Mouse (Mus musculus): ENCODE measurements at regions not wholly inside any gene's neighbourhood (a gene's known extent, or its start where the extent isn't known, plus 50 kb on each side); places are given as distances from the start of the nearest gene placed in this dataset.

DNA sequence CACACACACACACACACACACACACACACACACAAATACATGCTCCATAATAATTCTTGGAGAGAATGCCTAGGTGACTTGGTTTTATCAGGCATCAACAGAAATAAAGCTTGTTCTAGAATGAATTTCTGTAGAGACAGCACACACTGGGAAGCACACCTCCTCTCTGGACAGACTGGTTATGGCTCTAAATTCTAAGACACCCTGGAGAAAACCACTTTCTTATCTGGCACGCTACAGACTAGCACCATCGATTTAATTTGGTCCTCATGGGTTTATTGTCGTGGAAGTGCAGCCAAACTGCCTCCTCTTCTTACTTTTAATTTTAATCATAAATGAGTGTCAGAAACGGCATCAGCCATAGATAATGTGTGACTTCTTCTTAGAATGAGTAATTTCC, 422.8 kb upstream of the Adgrl2 start:
- TF ChIP-seq EP300 (IDR thresholded peaks at IDR 0.05) (no peak), CTCF (IDR thresholded peaks at IDR 0.05) (no peak)

Measured in lung, postnatal 0 days (tissue).